Mouse (Mus musculus) mouse embryonic stem cell (cell line): ENCODE results near the gene Tbx15.

Experiments used
- in situ Hi-C, 2 experiments: fragments of 300-500 bp; cut with MboI; formaldehyde crosslinking; loops; 1 replicate in 1 of 2; 3 replicates in 1 of 2; pipeline ENCODE4 v1.14.3; 2019 to 2020; ENCODE audit warnings: low sequenced_read_pairs in 2 of 2, low pct_unique_long_range_greater_than_20kb in 1 of 2, mixed read lengths in 1 of 2; ENCODE audit not compliant: unreplicated experiment in 1 of 2

Gene Tbx15

DNA sequence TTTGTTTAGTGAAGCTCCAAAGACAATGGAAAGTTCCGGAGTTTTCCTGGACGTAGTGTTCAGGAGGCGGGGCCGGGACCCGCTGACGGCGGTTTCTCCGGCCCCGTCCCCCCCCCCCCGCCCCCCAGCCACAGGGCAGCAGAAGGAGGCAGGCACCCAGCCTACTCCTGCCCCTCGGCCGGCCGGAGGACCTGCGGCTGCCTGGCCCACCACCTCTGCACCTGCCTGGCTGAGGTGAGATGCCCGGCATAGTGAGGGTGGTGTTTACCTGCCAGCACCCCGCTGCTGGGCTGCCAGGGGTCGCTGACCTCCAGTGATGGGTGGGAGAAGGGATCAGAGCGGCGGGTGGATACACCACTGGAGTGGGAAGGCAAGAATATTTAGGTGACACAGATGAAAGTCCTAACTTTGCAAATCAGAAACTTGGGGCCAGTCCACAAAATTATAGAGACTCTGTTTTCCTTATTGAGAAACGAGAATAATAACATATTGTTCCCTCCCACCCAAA lies at the start of gene Tbx15:
Tbx15 (plus strand) TSS at position 169 of the 508 bp plus-strand sequence.
- in situ Hi-C loops, result no loop called here

DNA sequence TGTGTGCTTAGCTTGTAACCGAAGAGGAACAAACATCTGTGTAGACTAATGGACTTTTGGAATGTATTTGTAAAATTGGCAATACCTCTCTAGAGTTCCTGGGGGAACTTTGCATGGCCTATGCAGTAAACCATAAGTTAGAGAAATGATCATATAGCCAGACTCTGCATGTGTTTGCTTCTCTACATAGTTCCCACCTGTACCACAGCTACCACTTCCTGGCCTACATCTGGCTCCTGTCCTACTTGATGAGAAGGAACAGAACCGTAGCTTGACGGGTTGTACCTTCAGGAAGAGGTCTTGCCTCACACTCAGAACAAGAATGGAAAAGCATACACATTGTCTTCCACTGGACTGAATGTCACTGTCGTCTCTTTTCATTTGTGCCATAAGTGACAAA lies 46.6 kb upstream of the Tbx15 start:
- in situ Hi-C loops, result no loop called here

DNA sequence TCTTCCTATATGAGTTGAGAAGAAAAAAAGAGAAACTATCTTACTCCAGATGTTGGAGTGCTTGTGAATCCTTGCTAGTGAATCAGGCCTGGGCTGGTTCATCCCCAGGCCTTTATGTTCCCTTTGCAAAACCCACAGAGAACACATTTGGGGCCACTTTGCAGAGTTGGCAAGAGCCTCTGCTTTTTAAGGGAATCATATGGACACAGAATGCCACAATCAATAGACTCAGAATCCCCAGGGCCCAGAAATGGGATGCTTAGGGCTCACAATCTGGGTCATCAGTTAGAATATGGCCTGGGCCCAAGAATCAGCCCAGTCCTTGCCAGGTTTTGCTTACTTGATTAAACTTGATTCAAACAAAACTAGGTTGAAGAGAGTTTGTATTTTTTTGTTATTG lies 36.9 kb upstream of the Tbx15 start:
- in situ Hi-C loops, result no loop called here

DNA sequence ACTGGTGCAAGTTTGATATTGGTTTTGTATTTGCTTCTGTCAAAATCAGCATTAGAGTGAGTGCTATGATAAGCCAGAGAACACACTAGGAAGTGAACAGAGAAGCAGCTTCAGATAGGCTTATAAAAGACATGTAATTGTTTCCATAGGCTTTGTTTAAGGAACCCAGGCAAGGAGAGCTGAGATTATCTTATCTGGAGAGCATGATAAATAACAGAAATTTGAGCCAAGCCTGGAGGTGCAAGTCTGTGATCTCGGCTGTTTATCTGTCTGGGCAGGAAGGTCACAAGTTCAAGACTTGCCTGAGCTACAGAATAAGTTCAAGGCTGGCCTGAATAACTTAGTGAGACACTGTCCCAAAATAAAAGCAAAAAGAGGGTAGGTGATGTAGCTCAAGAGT lies 31.8 kb upstream of the Tbx15 start:
- in situ Hi-C loops, result no loop called here

DNA sequence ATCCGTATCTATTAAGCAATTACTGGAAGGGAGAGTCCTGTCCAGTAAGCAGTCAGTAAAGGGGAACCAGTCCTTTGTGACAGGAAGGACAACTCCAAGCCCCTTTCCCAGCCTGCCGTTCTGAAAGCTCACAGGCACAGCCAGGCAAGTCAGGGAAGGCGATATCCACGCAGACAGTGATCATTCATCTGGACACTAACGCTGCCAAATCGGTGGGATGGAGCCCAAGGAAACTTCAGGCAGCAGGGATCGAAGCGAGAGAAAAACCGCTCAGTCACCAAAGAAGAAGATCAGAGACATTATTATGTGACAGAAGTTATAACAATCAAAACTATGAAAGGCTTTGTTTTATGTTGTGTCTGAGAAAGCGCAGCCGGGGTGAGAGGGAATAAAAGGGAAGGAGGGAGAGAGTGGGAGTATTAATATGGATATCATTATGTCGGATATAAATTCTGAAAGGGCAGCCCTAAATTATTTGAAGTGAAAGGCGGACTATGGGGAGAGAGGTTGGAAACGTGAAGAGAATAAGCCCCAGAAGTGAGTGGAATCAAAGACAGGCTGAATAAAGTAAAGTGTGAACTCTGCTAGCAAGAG lies 29.0 kb upstream of the Tbx15 start:
- in situ Hi-C loops, result no loop called here

DNA sequence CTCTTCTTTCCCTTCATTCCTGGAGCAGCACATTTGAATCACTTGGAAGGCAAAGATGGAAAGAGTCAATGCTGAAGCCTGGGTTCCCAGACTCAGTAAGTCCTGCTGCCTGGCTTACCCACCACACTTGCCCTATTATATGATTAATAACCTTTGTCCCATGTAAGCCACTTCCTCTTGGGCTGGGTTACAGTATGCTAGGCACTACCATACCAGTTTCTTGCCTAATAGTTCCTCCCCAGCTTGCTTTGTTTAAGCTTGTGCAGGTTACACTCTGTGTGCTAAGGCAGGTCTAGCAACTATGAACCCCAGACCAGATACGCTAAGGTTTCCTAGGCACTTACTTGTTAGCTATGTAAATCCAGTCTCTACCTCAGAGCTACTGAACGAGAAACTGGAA lies 12.4 kb upstream of the Tbx15 start:
- in situ Hi-C loops, result no loop called here

DNA sequence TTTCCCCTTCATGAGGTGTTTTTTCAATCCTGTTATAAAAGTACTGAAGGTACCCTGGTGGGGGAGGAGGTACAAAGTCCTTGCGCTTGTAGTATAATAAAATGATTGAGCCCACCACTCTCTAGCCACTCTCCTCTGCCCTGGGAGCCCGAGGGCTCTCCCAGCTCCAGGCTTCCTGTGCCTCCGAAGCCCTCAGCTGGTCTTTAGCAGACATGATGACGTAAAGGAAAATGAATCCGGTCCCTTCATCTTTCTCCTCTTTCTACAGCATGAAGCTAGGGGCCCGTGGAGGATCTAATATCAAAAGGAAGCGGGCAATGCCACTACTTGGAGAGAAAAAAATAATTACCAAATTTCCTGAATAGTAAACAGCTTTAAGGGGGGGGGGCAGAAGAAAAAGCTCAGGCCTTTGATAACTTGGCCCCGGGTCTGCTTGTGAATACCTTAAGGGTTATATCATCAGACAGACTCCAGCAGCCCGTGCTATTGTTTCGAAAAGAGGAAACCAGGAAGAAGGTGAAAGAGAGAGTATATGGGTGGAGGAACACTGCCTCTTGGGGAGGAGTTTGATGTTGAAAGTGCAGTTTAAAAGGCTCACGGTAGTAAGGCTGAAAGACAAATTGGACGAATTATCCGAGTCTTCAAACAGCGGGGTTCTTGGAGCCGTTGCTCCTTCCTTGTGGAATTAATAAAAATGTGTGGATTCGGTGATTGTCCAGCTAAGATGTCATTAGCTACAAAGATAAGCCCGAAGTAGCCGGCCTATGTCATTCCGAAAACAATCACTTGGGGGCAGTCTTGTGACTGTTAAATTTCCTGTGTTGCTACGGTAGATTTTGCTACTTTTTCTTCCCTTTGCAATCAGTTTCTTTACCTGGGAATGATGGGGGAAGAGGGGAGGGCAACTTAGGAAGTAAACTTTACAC lies 6.5 kb upstream of the Tbx15 start:
- in situ Hi-C loops, result no loop called here

DNA sequence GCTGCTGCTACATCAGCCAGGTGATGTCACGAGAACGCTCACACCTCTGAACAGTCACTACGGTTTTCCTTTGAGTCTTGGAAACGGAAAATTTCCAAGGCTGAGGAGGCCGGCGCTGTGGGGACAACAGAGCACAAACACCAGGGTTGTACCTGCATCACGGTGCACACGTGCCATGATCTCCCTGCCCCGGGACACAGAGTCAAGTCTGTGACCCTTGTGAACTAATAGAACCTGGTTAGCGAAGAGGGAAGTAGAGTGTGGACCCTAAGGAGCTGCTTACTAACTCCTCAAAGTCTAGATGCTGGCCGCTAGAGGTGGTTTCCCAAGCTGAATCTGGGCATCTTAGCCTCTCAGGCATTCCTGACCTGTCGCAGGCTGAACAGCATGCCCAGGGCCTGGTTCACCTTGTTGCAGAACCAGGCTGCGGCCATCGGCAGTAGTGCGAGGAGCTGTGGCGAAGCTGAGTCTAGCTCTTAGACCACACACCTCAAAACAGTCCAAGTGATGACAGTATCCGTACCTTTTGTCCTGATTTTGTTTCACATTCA lies 5.8 kb upstream of the Tbx15 start:
- in situ Hi-C loops, result no loop called here

DNA sequence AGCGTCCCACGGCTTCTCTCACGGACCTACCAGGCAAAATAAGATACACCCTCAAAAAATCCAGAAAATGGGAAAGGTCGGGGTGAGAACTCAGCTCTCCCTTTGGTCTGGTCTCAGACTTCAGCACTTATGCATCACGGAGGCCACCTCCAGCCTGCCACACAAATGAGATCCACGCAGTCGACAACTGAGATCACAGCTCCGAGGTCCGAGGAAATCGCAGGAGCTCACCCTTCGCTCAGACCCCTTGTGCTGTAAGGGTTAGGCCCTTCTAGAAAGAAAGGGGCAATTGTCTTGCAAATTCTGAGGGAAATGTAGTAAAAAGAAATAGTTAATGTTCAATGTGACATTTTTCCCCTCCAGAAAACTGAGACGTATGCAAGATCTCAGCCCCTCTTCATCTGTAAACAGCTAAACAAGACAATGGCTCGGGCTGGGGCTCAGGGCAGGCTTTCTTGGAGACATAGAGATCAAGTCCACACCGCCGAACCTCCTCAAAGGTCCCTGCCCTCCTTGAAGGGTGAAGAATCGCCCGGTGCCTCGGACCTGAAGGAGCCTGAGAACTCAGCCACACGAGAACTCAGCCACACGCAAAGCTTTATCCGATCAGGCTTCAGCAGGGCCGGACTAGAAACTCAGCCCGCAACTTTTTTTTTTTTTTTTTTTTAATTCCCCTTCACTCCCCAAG lies 4.9 kb upstream of the Tbx15 start:
- in situ Hi-C loops, result no loop called here

DNA sequence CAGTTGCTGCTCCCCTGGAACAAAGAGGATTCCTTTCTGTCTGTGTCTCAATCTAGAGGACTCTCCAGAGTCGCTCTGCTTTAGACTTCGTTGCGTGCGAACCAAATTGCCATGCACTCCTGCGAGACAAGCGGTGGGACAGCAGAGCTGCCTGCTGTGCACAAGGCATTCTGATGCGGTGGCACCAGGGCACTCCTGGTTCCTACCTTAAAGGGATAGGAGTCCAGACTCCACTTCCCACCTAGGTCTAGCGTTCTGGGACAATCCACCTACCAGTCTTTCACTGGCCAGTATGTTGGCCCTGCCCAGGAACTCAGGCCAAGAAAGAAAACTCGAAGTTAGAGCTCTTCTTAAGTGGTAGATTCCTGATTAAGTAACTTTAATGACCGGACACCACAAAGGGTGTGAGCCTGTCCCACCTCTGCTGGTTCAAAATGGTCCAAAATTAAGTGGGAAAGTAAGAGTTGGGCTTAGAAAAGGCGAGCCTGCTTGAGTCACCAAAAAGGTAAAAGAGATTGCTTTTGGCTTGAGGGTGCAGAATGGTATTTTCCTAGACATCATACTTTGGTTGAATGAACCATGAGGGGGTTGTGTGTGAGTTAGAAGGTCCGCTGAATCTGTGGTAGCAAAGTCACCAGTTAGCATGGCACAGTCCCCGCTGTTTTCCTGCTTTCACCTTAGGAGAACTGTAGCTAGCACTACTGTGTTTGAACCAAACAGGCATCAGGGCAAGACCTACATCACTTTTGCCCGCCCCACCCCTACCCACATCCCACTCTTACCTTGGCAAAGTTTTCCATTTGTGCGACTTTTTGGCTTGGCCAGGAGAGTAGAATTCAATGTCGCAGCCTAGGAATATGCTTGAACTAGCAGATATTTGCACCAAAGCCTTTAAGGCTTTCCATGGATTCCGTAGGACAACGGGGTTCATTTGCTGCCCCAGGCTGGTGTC lies 4.1 kb upstream of the Tbx15 start:
- in situ Hi-C loops, result no loop called here

DNA sequence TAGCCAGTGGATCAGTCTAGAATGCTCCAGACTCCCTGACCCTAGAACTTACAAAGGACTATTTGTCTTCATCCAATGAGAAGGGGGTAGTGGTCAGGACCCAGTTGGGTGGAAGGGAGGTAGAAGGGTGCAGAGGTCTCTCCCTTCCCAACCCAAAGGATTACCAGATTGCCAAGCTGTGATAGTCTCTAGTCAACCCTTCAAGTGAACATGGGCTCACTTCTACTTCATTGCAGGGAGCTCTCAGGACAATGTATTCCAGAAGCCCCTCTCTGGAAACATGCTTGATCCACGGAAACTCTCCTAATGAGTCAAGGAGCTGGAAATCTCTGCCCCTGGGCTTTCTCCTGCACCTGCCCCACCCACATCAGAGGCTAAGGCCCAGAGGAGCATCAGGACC lies 1.5 kb upstream of the Tbx15 start:
- in situ Hi-C loops, result no loop called here

DNA sequence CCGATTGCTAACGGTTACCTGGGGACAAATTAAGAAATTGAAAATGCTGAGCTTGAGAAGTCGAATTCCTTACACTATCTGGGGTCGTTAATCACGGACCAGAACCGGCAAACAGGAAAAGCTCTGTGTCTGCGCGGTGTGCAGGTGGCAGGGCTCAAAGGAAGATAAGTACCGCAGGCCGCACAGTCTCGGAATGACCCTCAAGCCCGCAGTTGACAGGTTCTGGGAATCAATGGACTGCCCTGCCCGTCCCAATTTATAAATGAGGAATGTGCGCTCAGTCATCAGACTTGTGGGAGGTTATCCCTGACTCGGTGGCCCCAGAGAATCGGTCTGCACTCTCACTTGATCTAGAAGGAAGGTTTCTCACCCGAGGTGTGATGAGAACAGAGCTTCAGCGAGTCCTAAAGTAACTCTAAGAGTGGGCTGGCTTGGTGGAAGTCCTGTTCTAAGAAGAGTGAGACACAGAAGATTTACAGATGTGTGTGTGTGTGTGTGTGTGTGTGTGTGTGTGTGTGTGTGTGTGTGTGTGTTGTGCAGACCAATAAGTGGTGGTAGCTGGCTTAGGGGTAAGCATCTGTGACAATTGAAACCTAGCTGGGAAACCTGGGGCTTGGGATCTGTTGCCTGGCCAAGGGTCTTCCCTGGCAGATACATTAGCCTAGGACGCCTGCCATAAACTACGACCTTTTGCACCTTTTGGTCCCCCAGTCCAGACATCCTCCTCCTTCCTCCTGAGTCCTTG lies 708 bp upstream of the Tbx15 start:
- in situ Hi-C loops, result no loop called here

DNA sequence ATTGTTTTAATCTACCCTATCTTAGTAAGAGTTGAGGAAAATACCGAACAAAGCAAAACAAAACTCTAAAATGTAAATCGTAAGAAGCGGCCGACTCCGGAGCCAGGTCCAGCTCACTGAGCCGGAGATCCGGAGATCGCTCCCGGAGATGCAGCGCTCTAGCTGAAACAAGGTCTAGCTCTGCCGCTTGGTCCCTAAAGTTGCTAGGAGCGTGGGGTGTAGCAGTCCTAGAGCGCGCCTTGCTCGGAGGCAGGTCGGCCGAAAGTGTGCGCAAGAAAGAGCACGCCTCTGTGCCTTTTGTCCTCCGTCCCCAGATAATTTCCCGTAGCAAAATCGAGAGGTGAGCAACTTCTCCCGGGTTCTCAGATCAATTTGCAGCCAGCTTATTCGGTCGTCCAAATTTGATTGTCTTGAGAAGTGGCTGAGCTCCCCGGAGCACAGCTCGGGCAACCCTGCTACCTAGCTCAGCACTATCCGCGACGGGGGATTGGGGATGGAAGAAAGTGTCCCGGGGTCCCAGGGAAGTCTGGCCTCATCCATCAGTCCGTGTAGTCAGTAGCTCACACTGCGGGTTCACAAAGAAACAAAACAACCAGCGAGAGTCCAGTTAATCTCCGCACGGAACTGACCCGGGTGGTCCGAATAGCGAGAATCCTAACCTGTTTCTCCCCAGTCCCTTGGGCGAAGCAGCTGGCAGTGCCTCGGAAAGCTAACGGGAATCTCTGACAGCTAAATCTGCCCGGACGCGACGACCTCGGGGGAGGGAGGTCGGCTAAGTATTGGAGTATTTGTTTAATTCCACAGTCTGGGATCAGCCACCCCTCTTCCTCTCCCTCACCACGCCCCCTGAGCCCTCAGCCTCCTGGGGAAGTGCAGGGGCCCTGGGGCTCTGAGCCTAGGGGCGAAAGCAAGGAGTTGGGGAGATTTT lies 894 bp downstream of the Tbx15 start:
- in situ Hi-C loops, result no loop called here

DNA sequence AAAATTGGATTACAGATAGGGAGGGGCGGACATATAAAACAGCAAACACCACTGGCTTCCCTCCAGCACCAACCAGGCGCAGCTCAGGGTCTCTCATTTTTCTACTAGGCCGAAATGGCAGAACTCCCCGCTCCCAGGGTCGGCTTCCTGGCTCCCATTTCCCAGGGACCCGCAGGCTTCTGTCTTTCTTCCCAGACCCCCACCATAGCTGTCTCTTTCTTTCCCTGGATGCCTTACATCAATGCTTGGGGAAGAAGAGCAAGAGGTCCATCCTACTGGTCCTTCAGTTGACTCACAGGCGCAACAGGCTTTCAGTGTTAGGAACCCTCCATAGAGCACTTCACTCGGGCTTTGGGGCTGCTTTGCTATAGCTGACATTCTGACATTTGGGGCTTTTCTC lies 2.3 kb downstream of the Tbx15 start:
- in situ Hi-C loops, result no loop called here

DNA sequence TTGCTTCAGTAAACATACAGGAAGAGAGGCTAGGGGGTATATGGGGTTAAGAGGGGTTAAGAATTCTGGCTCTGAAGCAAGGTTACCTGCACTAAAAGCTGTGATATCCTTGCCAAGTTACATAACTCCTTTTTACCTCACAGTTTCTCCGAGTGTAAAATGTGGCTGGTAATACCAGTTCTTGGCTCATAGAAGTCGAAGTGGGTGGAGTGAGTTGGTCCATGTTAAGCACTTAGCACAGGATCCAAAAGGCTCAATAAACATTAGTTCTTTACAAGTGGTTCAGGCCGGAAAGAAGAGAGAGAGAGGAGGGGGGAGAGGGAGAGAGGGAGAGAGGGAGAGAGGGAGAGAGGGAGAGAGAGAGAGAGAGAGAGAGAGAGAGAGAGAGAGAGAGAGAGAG lies 5.2 kb downstream of the Tbx15 start:
- in situ Hi-C loops, result no loop called here

DNA sequence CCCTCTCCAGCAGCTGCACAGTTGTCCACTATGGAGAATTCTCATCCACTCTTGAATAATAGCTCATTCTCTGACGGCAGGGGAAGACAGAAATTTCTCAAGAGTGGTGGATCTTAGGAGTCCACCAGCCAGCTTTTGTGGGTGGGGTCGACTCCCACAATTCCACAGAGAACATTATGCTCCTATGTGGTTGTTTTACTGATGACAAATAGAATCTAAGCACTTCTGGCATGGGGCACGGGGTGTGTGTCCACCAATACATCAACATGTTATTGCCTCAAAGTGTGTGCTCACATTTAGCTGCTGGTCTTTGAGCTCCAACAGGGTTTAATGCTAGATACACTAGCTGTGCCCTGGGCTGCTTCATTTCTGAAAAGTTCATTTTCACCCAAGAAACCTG lies 6.4 kb downstream of the Tbx15 start:
- in situ Hi-C loops, result no loop called here
